Mouse (Mus musculus): ENCODE results near the gene Gss.

- peak; percentile 64 for TF ChIP-seq CTCF (IDR thresholded peaks at IDR 0.05; ENCODE audit: low read depth)
- TF ChIP-seq EP300 (IDR thresholded peaks at IDR 0.05; ENCODE audit: low read depth): no peak
Measured at GRCm38 (mm10) chr2:155603707-155604106, 11.1 kb upstream of the Gss start.
